Mouse (Mus musculus): ENCODE data around the gene Cct5. TPM values are rescaled to one million over a fixed set of nuclear protein-coding genes. Genes with fewer than 3 reads are reported as not detected.
"Not testable (repeated sequence)": the region's sequence is repeated elsewhere in the genome, so short reads cannot be mapped to it uniquely, and the experiment has no call there.

Gene Cct5
- polyA plus RNA-seq, 1 experiment from 2014 or later = 717 TPM

DNA sequence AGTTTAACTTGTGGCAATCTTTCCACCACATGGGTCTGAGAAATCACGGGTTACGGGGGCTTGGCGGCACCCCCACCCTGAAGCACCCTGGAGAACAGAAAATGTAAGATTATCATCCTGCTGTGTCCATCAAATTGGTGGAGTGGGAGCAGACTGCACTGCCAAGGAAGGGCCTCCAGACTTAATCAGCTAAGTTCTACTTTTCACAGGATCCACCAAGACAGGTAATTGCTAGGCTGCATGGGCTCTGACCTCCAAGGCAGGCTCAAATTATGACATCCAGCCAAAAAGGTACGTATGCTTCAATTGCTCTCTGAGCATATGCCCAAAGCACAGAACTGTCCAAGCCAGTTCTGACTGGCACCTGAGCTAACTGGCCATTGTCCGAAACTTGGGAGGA is 11.4 kb downstream of the Cct5 start:
- Histone ChIP-seq H3K4me2 (ENCODE audit: low read depth) (no peak overlapping the region), H3K27me3 (ENCODE audit: control insufficient read depth, insufficient read depth, low read length) (no peaks in the 10 kb centered on the region), H3K4me3 (ENCODE audit: low read depth, low read length) (no peak overlapping the region), H3K9me3 (ENCODE audit: control insufficient read depth, low read length) (no peaks in the 10 kb centered on the region), H3K36me3 (ENCODE audit: control insufficient read depth, insufficient read depth, low read length) (peaks cover 21% of the 10 kb centered on the region), H3K4me1 (ENCODE audit: control insufficient read depth, insufficient read depth, low read length) (no peaks in the 10 kb centered on the region), H3K9ac (ENCODE audit: low read length) (no peak overlapping the region), H3K27ac (ENCODE audit: low read depth, low read length) (no peak overlapping the region)
- ATAC-seq (ENCODE audit: insufficient read depth, low FRiP score, low TSS enrichment) (no peak), DNase-seq (ENCODE audit: low spot score) (no peak)
- WGBS = 95% methylated on average over 5 of the region's 5 CpGs

DNA sequence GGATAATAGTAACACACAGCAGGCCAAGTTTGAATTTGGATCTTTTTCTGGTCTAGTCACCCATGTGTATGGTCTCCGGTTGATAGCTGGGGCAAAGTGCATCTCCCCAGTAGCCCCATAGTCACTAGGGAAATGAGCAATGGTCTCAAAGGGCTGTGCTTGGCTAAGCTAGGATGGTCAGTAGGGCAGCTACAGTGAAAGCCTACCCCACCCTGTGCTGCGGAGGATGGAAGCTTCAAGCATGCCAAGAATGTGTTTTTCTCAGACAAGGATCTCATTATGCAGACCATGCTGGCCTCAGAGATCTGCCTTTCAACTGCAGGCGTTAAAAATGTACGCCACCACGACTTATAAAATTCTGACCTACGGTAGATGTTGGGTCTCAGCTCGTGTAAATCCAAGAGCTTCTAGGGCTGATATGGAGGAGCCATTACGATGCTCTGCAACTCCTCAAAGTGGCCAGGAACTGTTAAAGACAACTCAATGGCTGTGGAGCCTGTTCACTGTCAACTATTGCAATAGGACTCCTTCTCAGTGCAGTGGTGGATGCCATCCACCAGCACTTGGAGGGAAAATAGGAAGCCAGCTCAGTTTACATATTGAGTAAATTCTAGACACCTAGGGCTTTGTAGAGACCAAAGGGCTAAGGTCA is 12.5 kb downstream of the Cct5 start:
- ATAC-seq (ENCODE audit: insufficient read depth, low FRiP score, low TSS enrichment) = no peak
- no peaks in the 10 kb centered on the region for H3K4me1 ChIP-seq (ENCODE audit: control insufficient read depth, insufficient read depth, low read length)
- peaks cover 21% of the 10 kb centered on the region for H3K36me3 ChIP-seq (ENCODE audit: control insufficient read depth, insufficient read depth, low read length)
- DNase-seq (ENCODE audit: low spot score) = no peak
- H3K9me3 ChIP-seq (ENCODE audit: control insufficient read depth, low read length) = no peaks in the 10 kb centered on the region
- no peak overlapping the region for H3K9ac ChIP-seq (ENCODE audit: low read length)
- WGBS = 81% methylated on average over 8 of the region's 8 CpGs
- no peak overlapping the region for H3K4me3 ChIP-seq (ENCODE audit: low read depth, low read length)
- no peak overlapping the region for H3K27ac ChIP-seq (ENCODE audit: low read depth, low read length)
- no peaks in the 10 kb centered on the region for H3K27me3 ChIP-seq (ENCODE audit: control insufficient read depth, insufficient read depth, low read length)
- H3K4me2 ChIP-seq (ENCODE audit: low read depth) = no peak overlapping the region

DNA sequence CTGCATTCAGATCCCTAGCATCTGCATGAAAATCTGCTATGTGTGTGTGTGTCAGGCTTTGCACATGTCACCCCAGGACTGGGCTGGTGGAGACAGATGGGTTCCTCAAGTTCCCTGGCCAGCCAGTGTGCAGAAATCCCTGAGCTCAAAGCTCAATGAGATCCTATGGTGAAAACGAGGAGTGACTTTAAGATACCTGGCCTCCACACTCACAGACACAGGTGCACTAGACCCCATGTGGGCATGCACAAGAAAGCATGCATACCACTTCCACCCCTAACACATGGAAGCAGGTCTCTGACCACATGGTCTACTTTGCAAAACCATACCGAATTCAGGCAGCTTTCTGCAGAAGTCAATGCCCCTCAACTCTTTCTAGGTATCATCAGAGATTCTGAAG is 13.8 kb downstream of the Cct5 start:
- Histone ChIP-seq H3K4me2 (ENCODE audit: low read depth) (no peak overlapping the region), H3K9ac (ENCODE audit: low read length) (no peak overlapping the region), H3K9me3 (ENCODE audit: control insufficient read depth, low read length) (no peaks in the 10 kb centered on the region), H3K27me3 (ENCODE audit: control insufficient read depth, insufficient read depth, low read length) (no peaks in the 10 kb centered on the region), H3K4me3 (ENCODE audit: low read depth, low read length) (no peak overlapping the region), H3K36me3 (ENCODE audit: control insufficient read depth, insufficient read depth, low read length) (peaks cover 14% of the 10 kb centered on the region), H3K27ac (ENCODE audit: low read depth, low read length) (no peak overlapping the region), H3K4me1 (ENCODE audit: control insufficient read depth, insufficient read depth, low read length) (no peaks in the 10 kb centered on the region)
- 75% methylated on average over 2 of the region's 2 CpGs for WGBS
- no peak for DNase-seq (ENCODE audit: low spot score)
- no peak for ATAC-seq (ENCODE audit: insufficient read depth, low FRiP score, low TSS enrichment)

DNA sequence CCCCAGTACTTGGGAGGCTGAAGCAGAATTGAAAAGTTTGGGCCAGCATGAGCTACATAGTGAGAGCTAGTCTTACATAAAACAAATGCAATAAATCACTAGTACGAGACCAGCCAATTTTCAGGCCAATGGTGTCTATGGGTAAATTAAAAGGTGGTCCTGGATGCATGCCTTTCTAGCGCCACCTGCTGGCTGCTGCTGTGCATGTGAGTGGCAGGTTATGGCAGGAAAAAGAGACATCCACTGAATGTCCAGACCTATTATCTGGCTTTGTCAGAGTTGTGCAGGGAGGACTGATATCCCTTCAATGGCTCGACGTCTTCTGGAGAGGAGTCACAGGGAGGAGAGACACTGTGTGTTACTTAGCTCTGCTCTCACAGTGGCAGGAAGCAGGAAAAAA is 15.1 kb downstream of the Cct5 start:
- no peak overlapping the region for H3K9ac ChIP-seq (ENCODE audit: low read length)
- 8% methylated on average over 4 of the region's 4 CpGs for WGBS
- H3K4me3 ChIP-seq (ENCODE audit: low read depth, low read length) = no peak overlapping the region
- H3K36me3 ChIP-seq (ENCODE audit: control insufficient read depth, insufficient read depth, low read length) = peaks cover 4% of the 10 kb centered on the region; the same call in 1 of the 2 replicates
- peak; percentile 40; the same call in 1 of the 2 replicates for ATAC-seq (ENCODE audit: insufficient read depth, low FRiP score, low TSS enrichment)
- H3K9me3 ChIP-seq (ENCODE audit: control insufficient read depth, low read length) = no peaks in the 10 kb centered on the region
- H3K27ac ChIP-seq (ENCODE audit: low read depth, low read length) = no peak overlapping the region
- no peaks in the 10 kb centered on the region for H3K4me1 ChIP-seq (ENCODE audit: control insufficient read depth, insufficient read depth, low read length)
- H3K4me2 ChIP-seq (ENCODE audit: low read depth) = no peak overlapping the region
- DNase-seq (ENCODE audit: low spot score) = peak; percentile 88
- H3K27me3 ChIP-seq (ENCODE audit: control insufficient read depth, insufficient read depth, low read length) = no peaks in the 10 kb centered on the region

DNA sequence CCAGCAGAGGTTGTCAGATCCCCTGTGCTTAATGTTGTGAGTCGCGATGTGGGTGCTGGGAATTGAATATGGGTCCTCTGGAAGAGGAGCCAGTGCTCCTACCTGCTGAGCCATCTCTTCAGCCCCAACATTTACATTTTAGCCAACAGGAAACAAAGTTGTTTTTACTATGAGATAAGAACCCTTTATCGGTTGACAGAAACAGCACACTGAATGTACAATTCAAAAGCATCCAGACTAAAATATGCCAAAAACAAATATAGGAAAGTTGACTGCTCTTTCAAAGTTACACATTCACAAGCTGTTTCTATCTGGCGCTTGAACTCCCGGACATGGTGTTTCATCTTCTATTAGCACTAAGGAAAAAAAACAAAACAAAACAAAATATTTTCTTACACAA is 15.5 kb downstream of the Cct5 start:
- H3K27ac ChIP-seq (ENCODE audit: low read depth, low read length) = no peak overlapping the region
- H3K27me3 ChIP-seq (ENCODE audit: control insufficient read depth, insufficient read depth, low read length) = no peaks in the 10 kb centered on the region
- H3K4me2 ChIP-seq (ENCODE audit: low read depth) = no peak overlapping the region
- DNase-seq (ENCODE audit: low spot score) = no peak
- ATAC-seq (ENCODE audit: insufficient read depth, low FRiP score, low TSS enrichment) = no peak
- no peaks in the 10 kb centered on the region for H3K4me1 ChIP-seq (ENCODE audit: control insufficient read depth, insufficient read depth, low read length)
- 84% methylated on average over 5 of the region's 5 CpGs for WGBS
- no peak overlapping the region for H3K9ac ChIP-seq (ENCODE audit: low read length)
- H3K36me3 ChIP-seq (ENCODE audit: control insufficient read depth, insufficient read depth, low read length) = peaks cover 4% of the 10 kb centered on the region; the same call in 1 of the 2 replicates
- H3K4me3 ChIP-seq (ENCODE audit: low read depth, low read length) = no peak overlapping the region
- no peaks in the 10 kb centered on the region for H3K9me3 ChIP-seq (ENCODE audit: control insufficient read depth, low read length)

DNA sequence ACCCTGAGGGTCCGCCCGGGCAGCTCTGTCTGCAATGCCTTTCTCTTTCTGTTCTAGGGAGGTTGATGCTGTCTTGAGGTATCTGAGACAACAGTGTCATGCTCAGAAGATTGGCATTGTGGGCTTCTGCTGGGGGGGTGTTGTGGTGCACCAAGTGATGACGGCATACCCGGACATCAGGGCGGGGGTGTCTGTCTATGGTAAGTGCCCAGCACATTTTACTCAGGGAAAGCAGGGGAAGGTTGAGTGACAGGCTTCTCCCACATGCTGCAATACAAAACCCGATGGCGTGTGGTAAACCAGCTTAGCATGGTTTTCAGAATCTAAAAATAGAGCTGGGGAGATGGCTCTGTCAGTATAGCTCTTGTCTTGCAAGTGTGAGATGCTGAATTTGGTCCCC is 16.4 kb downstream of the Cct5 start:
- Histone ChIP-seq H3K4me3 (ENCODE audit: low read depth, low read length) (no peak overlapping the region), H3K36me3 (ENCODE audit: control insufficient read depth, insufficient read depth, low read length) (peaks cover 3% of the 10 kb centered on the region; the same call in 1 of the 2 replicates), H3K4me1 (ENCODE audit: control insufficient read depth, insufficient read depth, low read length) (no peaks in the 10 kb centered on the region), H3K4me2 (ENCODE audit: low read depth) (no peak overlapping the region), H3K27ac (ENCODE audit: low read depth, low read length) (no peak overlapping the region), H3K27me3 (ENCODE audit: control insufficient read depth, insufficient read depth, low read length) (no peaks in the 10 kb centered on the region), H3K9ac (ENCODE audit: low read length) (no peak overlapping the region), H3K9me3 (ENCODE audit: control insufficient read depth, low read length) (no peaks in the 10 kb centered on the region)
- ATAC-seq (ENCODE audit: insufficient read depth, low FRiP score, low TSS enrichment) = no peak
- DNase-seq (ENCODE audit: low spot score) = no peak
- WGBS = 92% methylated on average over 7 of the region's 7 CpGs

DNA sequence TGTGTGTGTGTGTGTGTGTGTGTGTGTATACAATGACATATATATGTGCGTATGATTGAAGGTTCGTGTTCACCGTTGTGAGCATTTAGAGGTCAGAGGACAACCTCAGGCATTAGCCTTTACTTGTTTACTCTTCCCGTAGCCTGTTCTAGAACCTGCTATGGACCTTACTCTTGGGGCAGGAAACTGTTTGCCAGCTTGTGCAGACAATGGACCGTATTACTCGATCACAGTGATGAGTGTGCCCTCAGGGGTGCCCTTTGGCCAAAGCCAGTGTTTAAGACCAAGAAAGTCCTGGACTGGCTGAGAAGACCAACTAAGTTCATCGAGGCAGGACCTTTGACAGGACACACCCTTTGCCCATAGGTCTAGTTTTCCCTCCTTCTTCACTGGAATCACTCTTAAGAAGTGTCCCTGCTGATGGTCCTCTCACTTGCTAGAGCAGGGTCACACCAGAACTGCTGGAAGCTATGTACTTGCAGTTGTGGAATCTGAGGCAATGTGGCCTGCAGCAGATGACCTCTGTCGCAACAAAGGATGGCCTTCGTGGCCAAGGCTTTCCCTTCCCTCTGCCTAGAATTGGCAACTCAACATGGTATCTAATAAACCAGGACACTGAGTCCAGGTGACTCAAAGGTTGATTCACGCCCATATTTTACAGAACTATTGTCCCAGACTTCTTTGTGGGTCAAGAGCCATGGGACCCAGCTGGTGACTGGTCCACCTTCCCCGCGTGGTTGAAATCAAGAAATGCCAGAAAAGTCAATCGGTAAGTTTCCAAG is 18.1 kb downstream of the Cct5 start:
- H3K27ac ChIP-seq (ENCODE audit: low read depth, low read length) = no peak overlapping the region
- H3K9ac ChIP-seq (ENCODE audit: low read length) = no peak overlapping the region
- no peaks in the 10 kb centered on the region for H3K27me3 ChIP-seq (ENCODE audit: control insufficient read depth, insufficient read depth, low read length)
- ATAC-seq (ENCODE audit: insufficient read depth, low FRiP score, low TSS enrichment) (no peak), DNase-seq (ENCODE audit: low spot score) (no peak)
- no peak overlapping the region for H3K4me3 ChIP-seq (ENCODE audit: low read depth, low read length)
- no peak overlapping the region for H3K4me2 ChIP-seq (ENCODE audit: low read depth)
- no peaks in the 10 kb centered on the region for H3K36me3 ChIP-seq (ENCODE audit: control insufficient read depth, insufficient read depth, low read length)
- no peaks in the 10 kb centered on the region for H3K9me3 ChIP-seq (ENCODE audit: control insufficient read depth, low read length)
- no peaks in the 10 kb centered on the region for H3K4me1 ChIP-seq (ENCODE audit: control insufficient read depth, insufficient read depth, low read length)
- WGBS = 89% methylated on average over 13 of the region's 13 CpGs

DNA sequence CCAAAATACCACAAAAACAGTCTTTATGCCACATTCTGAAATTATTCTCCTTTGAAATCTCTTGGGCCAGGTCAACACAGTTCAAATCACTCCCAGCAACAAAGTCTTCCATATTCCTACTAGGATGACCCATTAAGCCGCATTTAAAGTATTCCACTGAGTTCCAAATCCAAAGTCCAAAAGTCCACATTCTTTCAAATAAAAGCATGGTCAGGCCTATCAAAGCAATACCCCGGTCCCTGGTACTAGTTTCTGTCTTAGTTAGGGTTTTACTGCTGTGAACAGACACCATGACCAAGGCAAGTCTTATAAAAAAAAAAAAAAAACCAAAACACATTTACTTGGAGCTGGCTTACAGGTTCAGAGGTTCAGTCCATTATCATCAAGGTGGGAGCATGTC is 20.5 kb downstream of the Cct5 start:
- not testable (repeated sequence) for H3K4me2 ChIP-seq (ENCODE audit: low read depth); DNase-seq (ENCODE audit: low spot score); H3K27me3 ChIP-seq (ENCODE audit: control insufficient read depth, insufficient read depth, low read length); H3K36me3 ChIP-seq (ENCODE audit: control insufficient read depth, insufficient read depth, low read length); ATAC-seq (ENCODE audit: insufficient read depth, low FRiP score, low TSS enrichment); H3K4me1 ChIP-seq (ENCODE audit: control insufficient read depth, insufficient read depth, low read length); H3K9ac ChIP-seq (ENCODE audit: low read length); H3K9me3 ChIP-seq (ENCODE audit: control insufficient read depth, low read length); H3K27ac ChIP-seq (ENCODE audit: low read depth, low read length); H3K4me3 ChIP-seq (ENCODE audit: low read depth, low read length)
- WGBS = 91% methylated on average over 2 of the region's 2 CpGs

DNA sequence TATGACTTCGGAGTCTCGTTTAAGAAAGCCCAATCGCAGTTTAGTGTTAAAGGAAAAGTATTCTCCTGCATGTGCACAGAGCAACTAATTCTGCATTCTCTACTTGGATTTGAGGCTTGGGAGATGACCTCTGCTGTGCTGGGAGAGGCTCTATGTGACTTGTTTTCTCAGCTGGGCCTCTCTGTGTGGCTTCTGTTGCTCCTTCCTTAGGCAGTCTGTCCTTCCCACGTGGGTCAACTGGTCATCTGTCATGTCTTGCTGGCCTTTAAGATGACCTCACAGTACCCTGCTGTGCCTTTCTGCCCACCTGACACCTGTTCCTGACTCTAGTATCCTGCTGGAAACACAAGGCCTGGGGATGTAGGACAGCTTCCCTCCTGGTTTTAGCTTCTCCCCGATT is 25.5 kb downstream of the Cct5 start:
- Histone ChIP-seq H3K27ac (ENCODE audit: low read depth, low read length) (no peak overlapping the region), H3K4me1 (ENCODE audit: control insufficient read depth, insufficient read depth, low read length) (no peaks in the 10 kb centered on the region), H3K4me3 (ENCODE audit: low read depth, low read length) (no peak overlapping the region), H3K4me2 (ENCODE audit: low read depth) (no peak overlapping the region), H3K9me3 (ENCODE audit: control insufficient read depth, low read length) (no peaks in the 10 kb centered on the region), H3K27me3 (ENCODE audit: control insufficient read depth, insufficient read depth, low read length) (no peaks in the 10 kb centered on the region), H3K9ac (ENCODE audit: low read length) (no peak overlapping the region), H3K36me3 (ENCODE audit: control insufficient read depth, insufficient read depth, low read length) (no peaks in the 10 kb centered on the region)
- ATAC-seq (ENCODE audit: insufficient read depth, low FRiP score, low TSS enrichment) = no peak
- DNase-seq (ENCODE audit: low spot score) = no peak
- 61% methylated on average over 5 of the region's 5 CpGs for whole genome bisulfite sequencing
